Mouse (Mus musculus): ENCODE measurements at regions not wholly inside any gene's neighbourhood (a gene's known extent, or its start where the extent isn't known, plus 50 kb on each side); places are given as distances from the start of the nearest gene placed in this dataset.

- TF ChIP-seq FLI1 (IDR thresholded peaks at IDR 0.05; ENCODE audit: low read length) = no peak
- no peak for TF ChIP-seq GATA1 (IDR thresholded peaks at IDR 0.05; ENCODE audit: borderline replicate concordance, low read length)
Observed at GRCm38 (mm10) chrX:12879233-12879632, 117.4 kb upstream of the Med14 start.
